Mouse (Mus musculus) hindbrain, embryonic 16.5 days (tissue): ENCODE measurements around the gene Cdca7l. TPM values are rescaled to one million over a fixed set of nuclear protein-coding genes. Genes with fewer than 3 reads are reported as not detected.

ENCODE experiments used
- ATAC-seq: fragments of 200-750 bp; cut with Nextera tagmentation; 2 replicates; pipeline ENCODE4 v1.8.0; 2017; ENCODE audit warnings: moderate TSS enrichment, moderate library complexity
- H3K27ac ChIP-seq: fragments of 300-500 bp; sonication (generic); 2 replicates; pipeline ENCODE4 v1.5.1; 2014; ENCODE audit warnings: low read depth, mild to moderate bottlenecking, control low read depth, low read length, moderate library complexity
- H3K27me3 ChIP-seq: fragments of 300-500 bp; sonication (generic); replicated peaks from 2 replicates; pipeline ENCODE4 v1.6.1; 2014; ENCODE audit warnings: low read length; ENCODE audit not compliant: control insufficient read depth, insufficient read depth
- H3K36me3 ChIP-seq: fragments of 300-500 bp; sonication (generic); 2 replicates; pipeline ENCODE4 v1.6.1; 2014; ENCODE audit warnings: mild to moderate bottlenecking, low read length, moderate library complexity, mixed read lengths; ENCODE audit not compliant: control insufficient read depth, insufficient read depth
- H3K4me1 ChIP-seq: fragments of 300-500 bp; sonication (generic); 2 replicates; pipeline ENCODE4 v1.6.1; 2014; ENCODE audit warnings: low read depth, low read length; ENCODE audit not compliant: control insufficient read depth, insufficient read depth
- H3K4me2 ChIP-seq: fragments of 300-500 bp; sonication (generic); 2 replicates; pipeline ENCODE4 v1.6.1; 2014; ENCODE audit warnings: mild to moderate bottlenecking, low read length, control low read depth, moderate library complexity
- H3K4me3 ChIP-seq: fragments of 300-500 bp; sonication (generic); 2 replicates; pipeline ENCODE4 v1.5.1; 2014; ENCODE audit warnings: mild to moderate bottlenecking, low read length, control low read depth, moderate library complexity
- H3K9ac ChIP-seq: fragments of 300-500 bp; sonication (generic); 2 replicates; pipeline ENCODE4 v1.6.1; 2014; ENCODE audit warnings: low read depth, mild to moderate bottlenecking, control low read depth, low read length, moderate library complexity
- H3K9me3 ChIP-seq: fragments of 300-500 bp; sonication (generic); 2 replicates; pipeline ENCODE4 v1.6.1; 2014; ENCODE audit warnings: mild to moderate bottlenecking, low read length, moderate library complexity; ENCODE audit not compliant: control insufficient read depth
- WGBS: fragments of 180-500 bp; shearing (Covaris S2); extraction: QIAGEN DNeasy Blood & Tissue Kit; methylation state at CpG from one replicate; pipeline ENCODE4 v1.1.7; 2014; 5-methylcytosine and 5-hydroxymethylcytosine counted together
- polyA plus RNA-seq: library from polyadenylated mRNA; unstranded; fragments of >200 nt; fragmentation: Nextera tagmentation; extraction: Ambion mirVana; gene quantifications from 2 replicates; pipeline ENCODE4 v1.2.1, GENCODE M21; 2015

Gene Cdca7l
- polyA plus RNA-seq, 1 experiment from 2014 or later = 5.3 TPM

DNA sequence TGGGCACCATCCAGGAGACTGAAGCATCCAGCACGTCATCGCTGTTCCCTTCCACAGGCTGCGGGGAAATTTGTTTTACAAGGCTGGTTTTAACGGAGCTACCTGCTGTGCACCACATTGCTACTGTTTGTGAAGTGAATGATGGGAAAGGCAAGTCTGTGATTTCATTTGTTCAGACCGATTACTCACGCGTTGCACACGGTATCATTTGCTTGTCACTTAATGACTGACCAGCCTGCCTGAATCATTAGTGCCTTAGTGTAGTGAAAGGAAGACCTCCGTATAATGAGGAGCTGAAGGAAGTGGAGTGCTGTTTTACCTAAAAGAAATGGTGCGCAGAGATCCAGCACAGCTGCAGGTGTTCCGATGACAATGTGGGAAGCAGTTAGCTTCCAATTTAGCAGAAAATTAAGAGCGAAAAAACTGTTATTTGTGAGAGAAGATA, 1.9 kb downstream of the Cdca7l start:
- no peak overlapping the region for H3K27ac ChIP-seq
- 14% methylated on average over 12 of the region's 12 CpGs for WGBS
- ATAC-seq = peak; percentile 53
- H3K9ac ChIP-seq = no peak overlapping the region
- peak overlapping the region; percentile 47 for H3K4me2 ChIP-seq
- H3K36me3 ChIP-seq = no peaks in the 10 kb centered on the region
- H3K4me1 ChIP-seq = peaks cover 25% of the 10 kb centered on the region
- H3K27me3 ChIP-seq = no peaks in the 10 kb centered on the region; the same call in none of the 2 replicates
- peak overlapping the region; percentile 13 for H3K4me3 ChIP-seq
- no peaks in the 10 kb centered on the region for H3K9me3 ChIP-seq

- Histone ChIP-seq H3K4me2 (peak overlapping the region; percentile 47), H3K4me3 (peak overlapping the region; percentile 13), H3K9ac (no peak overlapping the region), H3K27ac (no peak overlapping the region), H3K9me3 (no peaks in the 10 kb centered on the region), H3K4me1 (peaks cover 25% of the 10 kb centered on the region), H3K36me3 (no peaks in the 10 kb centered on the region), H3K27me3 (no peaks in the 10 kb centered on the region; the same call in none of the 2 replicates)
- ATAC-seq = no peak
- 28% methylated on average over 4 of the region's 4 CpGs for WGBS
Observed at GRCm38 (mm10) chr12:117806470-117806869, 2.4 kb downstream of the Cdca7l start.

GRCm38 (mm10) chr12:117807637-117808036, 3.5 kb downstream of the Cdca7l start:
- peak; percentile 48; the same call in 1 of the 2 replicates for ATAC-seq

GRCm38 (mm10) chr12:117808355-117809326, 4.6 kb downstream of the Cdca7l start:
- ATAC-seq = peak; percentile 22; the same call in 1 of the 2 replicates
- no peaks in the 10 kb centered on the region; the same call in none of the 2 replicates for H3K27me3 ChIP-seq
- H3K9me3 ChIP-seq = no peaks in the 10 kb centered on the region
- no peaks in the 10 kb centered on the region for H3K36me3 ChIP-seq
- no peak overlapping the region for H3K9ac ChIP-seq
- peak overlapping the region; percentile 3; the same call in 1 of the 2 replicates for H3K4me3 ChIP-seq
- peak overlapping the region; percentile 45 for H3K4me2 ChIP-seq
- peaks cover 25% of the 10 kb centered on the region for H3K4me1 ChIP-seq
- 19% methylated on average over 17 of the region's 17 CpGs for WGBS
- no peak overlapping the region for H3K27ac ChIP-seq

More at GRCm38 (mm10) chr12:117807637-117808036, 3.5 kb downstream of the Cdca7l start:
- WGBS = 8% methylated on average over 8 of the region's 12 CpGs
- no peak overlapping the region; the same call in 1 of the 2 replicates for H3K27ac ChIP-seq
- H3K9ac ChIP-seq = no peak overlapping the region; the same call in 1 of the 2 replicates
- peak overlapping the region; percentile 45 for H3K4me2 ChIP-seq
- no peaks in the 10 kb centered on the region for H3K9me3 ChIP-seq
- H3K4me3 ChIP-seq = no peak overlapping the region
- H3K36me3 ChIP-seq = no peaks in the 10 kb centered on the region
- no peaks in the 10 kb centered on the region; the same call in none of the 2 replicates for H3K27me3 ChIP-seq
- H3K4me1 ChIP-seq = peaks cover 25% of the 10 kb centered on the region

DNA sequence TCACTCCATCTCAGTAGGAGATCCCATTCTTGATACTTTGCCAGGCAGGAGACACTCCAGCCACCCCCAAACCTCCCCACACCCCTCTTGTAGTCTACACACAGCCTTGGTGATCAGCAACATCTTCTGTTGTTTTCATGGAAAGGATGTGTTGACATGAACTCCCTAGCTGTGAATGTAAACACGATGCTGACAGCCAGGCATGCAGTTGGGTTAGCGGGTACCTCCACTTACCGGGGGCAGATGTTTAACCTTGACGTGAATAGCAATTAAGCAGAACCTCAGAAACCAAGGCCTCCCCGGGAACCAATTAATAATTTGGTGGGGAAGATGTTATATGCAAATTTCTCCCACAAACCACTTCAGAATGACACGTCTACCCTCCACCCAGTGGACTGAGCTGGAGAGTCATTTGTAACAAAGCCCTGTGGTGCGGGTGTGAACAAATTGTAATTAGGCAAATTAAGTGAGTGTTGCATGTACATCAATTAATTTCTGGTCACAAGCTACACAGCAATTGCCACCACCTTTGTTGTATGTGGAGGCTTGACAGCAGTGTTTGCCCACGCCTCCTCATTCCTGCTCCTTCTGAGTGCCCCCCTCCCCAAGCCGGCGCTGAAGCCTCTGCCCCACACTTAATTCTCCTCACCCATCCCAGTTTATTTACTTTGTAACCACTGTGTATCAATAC, 5.4 kb downstream of the Cdca7l start:
- H3K9ac ChIP-seq = no peak overlapping the region
- H3K9me3 ChIP-seq = no peaks in the 10 kb centered on the region
- H3K4me3 ChIP-seq = no peak overlapping the region
- no peaks in the 10 kb centered on the region for H3K36me3 ChIP-seq
- H3K4me2 ChIP-seq = no peak overlapping the region
- H3K4me1 ChIP-seq = peaks cover 25% of the 10 kb centered on the region
- peak; percentile 40 for ATAC-seq
- 17% methylated on average over 10 of the region's 10 CpGs for WGBS
- no peaks in the 10 kb centered on the region; the same call in none of the 2 replicates for H3K27me3 ChIP-seq
- H3K27ac ChIP-seq = no peak overlapping the region

- no peaks in the 10 kb centered on the region; the same call in none of the 2 replicates for H3K27me3 ChIP-seq
Observed at GRCm38 (mm10) chr12:117810074-117810473, 6.0 kb downstream of the Cdca7l start.

GRCm38 (mm10) chr12:117820138-117820858, 16.2 kb downstream of the Cdca7l start:
- 54% methylated on average over 4 of the region's 4 CpGs for WGBS
- Histone ChIP-seq H3K4me2 (no peak overlapping the region), H3K9ac (no peak overlapping the region), H3K4me3 (no peak overlapping the region), H3K27ac (no peak overlapping the region), H3K36me3 (no peaks in the 10 kb centered on the region), H3K4me1 (no peaks in the 10 kb centered on the region), H3K27me3 (no peaks in the 10 kb centered on the region; the same call in 1 of the 2 replicates), H3K9me3 (no peaks in the 10 kb centered on the region)
- ATAC-seq = peak; percentile 73

More at GRCm38 (mm10) chr12:117810074-117810473, 6.0 kb downstream of the Cdca7l start:
- ATAC-seq = peak; percentile 12
- no peak overlapping the region for H3K4me3 ChIP-seq
- H3K9ac ChIP-seq = no peak overlapping the region
- H3K4me2 ChIP-seq = no peak overlapping the region
- peaks cover 25% of the 10 kb centered on the region for H3K4me1 ChIP-seq
- H3K36me3 ChIP-seq = no peaks in the 10 kb centered on the region
- no peaks in the 10 kb centered on the region for H3K9me3 ChIP-seq
- H3K27ac ChIP-seq = no peak overlapping the region
- 19% methylated on average over 11 of the region's 11 CpGs for WGBS

- ATAC-seq = no peak
- Histone ChIP-seq H3K27ac (no peak overlapping the region), H3K36me3 (no peaks in the 10 kb centered on the region), H3K9ac (no peak overlapping the region), H3K4me1 (no peaks in the 10 kb centered on the region), H3K4me2 (no peak overlapping the region), H3K4me3 (no peak overlapping the region), H3K9me3 (no peaks in the 10 kb centered on the region), H3K27me3 (no peaks in the 10 kb centered on the region; the same call in 1 of the 2 replicates)
Observed at GRCm38 (mm10) chr12:117820859-117821221, 16.8 kb downstream of the Cdca7l start.
